Mouse (Mus musculus) forebrain, embryonic 12.5 days (tissue): ENCODE results near the gene R3hdm2. TPM values are rescaled to one million over a fixed set of nuclear protein-coding genes. Genes with fewer than 3 reads are reported as not detected.

Source experiments
- ATAC-seq: fragments of 200-750 bp; cut with Nextera tagmentation; 2 replicates; pipeline ENCODE4 v1.8.0; 2017; ENCODE audit warnings: moderate TSS enrichment; ENCODE audit not compliant: low FRiP score
- H3K27ac ChIP-seq: fragments of 300-500 bp; sonication (generic); 2 replicates; pipeline ENCODE4 v1.5.1; 2016; ENCODE audit warnings: mild to moderate bottlenecking
- H3K27me3 ChIP-seq: fragments of 300-500 bp; sonication (generic); 2 replicates; pipeline ENCODE4 v1.6.1; 2016; ENCODE audit warnings: mild to moderate bottlenecking
- H3K36me3 ChIP-seq: fragments of 300-500 bp; sonication (generic); replicated peaks from 2 replicates; pipeline ENCODE4 v1.6.1; 2016; ENCODE audit warnings: mild to moderate bottlenecking
- H3K4me1 ChIP-seq: fragments of 300-500 bp; sonication (generic); 2 replicates; pipeline ENCODE4 v1.6.1; 2016
- H3K4me2 ChIP-seq: fragments of 300-500 bp; sonication (generic); 2 replicates; pipeline ENCODE4 v1.6.1; 2016; ENCODE audit warnings: mild to moderate bottlenecking, moderate library complexity
- H3K4me3 ChIP-seq: fragments of 300-500 bp; sonication (generic); replicated peaks from 2 replicates; pipeline ENCODE4 v1.5.1; 2016; ENCODE audit warnings: mild to moderate bottlenecking
- H3K9ac ChIP-seq: fragments of 300-500 bp; sonication (generic); 2 replicates; pipeline ENCODE4 v1.6.1; 2016; ENCODE audit warnings: mild to moderate bottlenecking
- H3K9me3 ChIP-seq: fragments of 300-500 bp; sonication (generic); 2 replicates; pipeline ENCODE4 v1.6.1; 2016
- WGBS: fragments of 180-500 bp; shearing (Covaris S2); methylation state at CpG from one replicate; pipeline ENCODE4 v1.1.7; 2016; 5-methylcytosine and 5-hydroxymethylcytosine counted together
- polyA plus RNA-seq: library from polyadenylated mRNA; unstranded; fragments of >200 nt; fragmentation: Nextera tagmentation; extraction: Ambion mirVana; gene quantifications from 2 replicates; pipeline ENCODE4 v1.2.1, GENCODE M21; 2016

The R3hdm2 gene
- polyA plus RNA-seq, 1 experiment from 2014 or later: 37.5 TPM

DNA sequence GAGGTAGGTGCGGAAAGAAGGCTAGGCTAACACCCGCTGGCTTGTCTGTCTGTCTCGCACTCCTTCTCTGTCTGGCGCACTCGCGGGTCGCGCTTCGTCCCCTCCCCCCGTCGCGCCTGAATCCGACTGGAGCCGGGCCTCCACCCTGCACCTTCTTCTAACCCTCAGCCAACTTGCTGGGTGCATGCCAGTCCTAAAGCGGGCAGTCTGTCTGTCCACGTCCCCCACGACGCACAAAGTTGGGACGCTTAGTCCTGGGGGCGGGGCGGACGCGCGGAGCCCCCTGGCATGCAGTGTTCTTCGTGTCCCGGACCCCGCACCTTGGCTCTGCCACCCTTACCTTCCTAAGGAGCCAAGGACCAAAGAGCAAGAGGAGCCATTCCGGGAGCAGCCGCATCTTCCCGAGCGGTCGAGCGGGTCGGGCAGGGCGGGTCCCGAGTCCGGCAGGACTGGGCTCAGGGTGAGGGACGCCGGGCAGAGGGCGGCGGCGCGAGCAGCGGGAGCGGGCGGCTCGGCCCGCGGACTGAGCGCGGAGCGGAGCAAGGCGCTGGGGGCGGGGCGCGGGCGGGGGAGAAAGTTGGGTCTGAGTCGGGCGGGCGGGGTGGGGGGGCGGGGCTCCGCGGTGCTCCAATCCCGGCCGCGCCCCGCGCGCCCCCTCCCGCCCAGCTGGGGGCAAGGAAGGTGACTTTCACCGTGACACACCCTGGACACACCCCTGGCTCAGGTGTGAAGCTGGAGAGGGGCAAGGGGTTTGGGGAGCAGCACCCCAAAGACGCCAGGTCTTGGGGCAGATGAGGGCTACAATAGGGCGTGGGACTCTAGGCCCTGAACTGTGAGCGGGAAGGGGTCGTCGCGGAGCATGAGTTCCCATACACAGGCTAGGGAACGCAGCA is 154.2 kb downstream of the R3hdm2 start, which contains the start of gene Nxph4:
Gene Nxph4 (minus strand): TSS at position 524 of the 893 bp plus-strand sequence.
- Histone ChIP-seq H3K27ac (peak within 1 kb of the TSS; percentile 70), H3K9ac (peak within 1 kb of the TSS; percentile 54), H3K9me3 (no peaks in the 10 kb centered on the region), H3K36me3 (peaks cover 8% of the 10 kb centered on the region), H3K27me3 (peaks cover 83% of the 10 kb centered on the region), H3K4me3 (peak within 1 kb of the TSS; percentile 46), H3K4me2 (peak within 1 kb of the TSS; percentile 66), H3K4me1 (peaks cover 81% of the 10 kb centered on the region)
- WGBS: under 1% methylated on average over 70 of the region's 78 CpGs
- no peak for ATAC-seq

DNA sequence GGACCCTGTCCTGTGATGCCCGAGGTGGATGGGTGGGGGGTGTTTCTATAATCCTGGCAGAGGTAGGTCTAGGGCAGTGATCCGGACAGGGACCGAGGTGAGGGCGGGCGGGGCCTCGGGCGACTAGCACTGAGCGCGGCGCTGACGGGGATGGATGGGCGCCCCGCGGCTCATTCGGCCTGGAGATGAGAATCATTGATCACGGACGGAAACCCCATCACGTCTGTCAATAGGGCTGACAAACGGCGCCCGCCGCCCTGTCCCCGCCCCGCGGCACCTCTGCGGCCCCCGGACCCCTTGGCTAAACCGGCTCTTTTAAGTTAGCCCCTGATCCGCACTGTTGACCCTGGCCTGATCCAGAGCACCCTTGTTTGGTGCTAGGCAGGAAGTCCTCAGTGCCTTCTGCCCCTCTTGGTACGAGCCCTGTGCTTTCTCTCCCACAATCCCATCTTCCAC is 154.8 kb downstream of the R3hdm2 start:
- no peak for ATAC-seq
- Histone ChIP-seq H3K27me3 (peaks cover 76% of the 10 kb centered on the region), H3K36me3 (peaks cover 15% of the 10 kb centered on the region), H3K4me3 (peak overlapping the region; percentile 46), H3K9me3 (no peaks in the 10 kb centered on the region), H3K9ac (peak overlapping the region; percentile 54), H3K4me2 (peak overlapping the region; percentile 66), H3K4me1 (peaks cover 74% of the 10 kb centered on the region), H3K27ac (peak overlapping the region; percentile 70)
- WGBS: under 1% methylated on average over 29 of the region's 30 CpGs

DNA sequence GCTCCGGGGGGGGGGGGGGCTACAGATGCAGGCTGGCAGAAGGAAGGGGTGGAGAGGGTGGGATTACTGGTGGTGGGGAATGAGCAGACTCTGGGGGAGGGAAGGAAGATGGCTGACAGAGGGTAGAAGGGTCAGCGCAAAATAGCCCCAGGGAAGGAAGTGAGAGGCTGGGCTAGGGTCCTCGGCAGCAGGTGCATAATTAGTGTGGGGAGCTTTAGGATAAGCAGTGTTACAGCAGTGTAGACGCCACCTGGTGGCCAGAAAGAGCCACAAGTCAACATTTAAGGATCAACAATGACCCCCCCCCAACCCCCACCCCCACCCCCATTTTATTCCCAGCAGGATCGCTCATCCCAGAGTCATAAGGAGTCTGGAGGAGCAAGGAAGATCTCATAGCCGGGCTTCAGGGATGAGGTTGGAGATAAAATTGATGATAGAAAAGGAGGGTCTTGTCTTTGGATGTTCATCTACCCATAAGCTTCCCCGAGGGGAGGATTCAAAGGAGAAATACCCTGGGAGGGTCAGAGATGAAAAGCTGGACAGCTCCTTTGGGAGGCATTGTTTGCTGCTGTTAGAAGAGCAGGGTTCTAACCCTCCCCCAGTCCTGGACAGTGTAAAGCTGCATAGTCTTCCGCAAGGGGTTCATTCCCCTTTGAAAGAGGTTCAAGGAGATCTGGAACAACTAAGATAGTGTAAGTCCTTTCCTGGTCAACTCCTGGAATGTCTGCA is 156.6 kb downstream of the R3hdm2 start:
- WGBS: 12% methylated on average over 8 of the region's 8 CpGs
- Histone ChIP-seq H3K4me1 (peaks cover 56% of the 10 kb centered on the region), H3K27me3 (peaks cover 58% of the 10 kb centered on the region), H3K4me2 (no peak overlapping the region; the same call in 1 of the 2 replicates), H3K4me3 (0 out of 2 replicates have a peak overlapping the region, but pooled peaks have one; percentile 4), H3K9me3 (no peaks in the 10 kb centered on the region), H3K36me3 (peaks cover 32% of the 10 kb centered on the region), H3K9ac (0 out of 2 replicates have a peak overlapping the region, but pooled peaks have one; percentile 12), H3K27ac (peak overlapping the region; percentile 70; the same call in 1 of the 2 replicates)
- ATAC-seq: peak; percentile 58

DNA sequence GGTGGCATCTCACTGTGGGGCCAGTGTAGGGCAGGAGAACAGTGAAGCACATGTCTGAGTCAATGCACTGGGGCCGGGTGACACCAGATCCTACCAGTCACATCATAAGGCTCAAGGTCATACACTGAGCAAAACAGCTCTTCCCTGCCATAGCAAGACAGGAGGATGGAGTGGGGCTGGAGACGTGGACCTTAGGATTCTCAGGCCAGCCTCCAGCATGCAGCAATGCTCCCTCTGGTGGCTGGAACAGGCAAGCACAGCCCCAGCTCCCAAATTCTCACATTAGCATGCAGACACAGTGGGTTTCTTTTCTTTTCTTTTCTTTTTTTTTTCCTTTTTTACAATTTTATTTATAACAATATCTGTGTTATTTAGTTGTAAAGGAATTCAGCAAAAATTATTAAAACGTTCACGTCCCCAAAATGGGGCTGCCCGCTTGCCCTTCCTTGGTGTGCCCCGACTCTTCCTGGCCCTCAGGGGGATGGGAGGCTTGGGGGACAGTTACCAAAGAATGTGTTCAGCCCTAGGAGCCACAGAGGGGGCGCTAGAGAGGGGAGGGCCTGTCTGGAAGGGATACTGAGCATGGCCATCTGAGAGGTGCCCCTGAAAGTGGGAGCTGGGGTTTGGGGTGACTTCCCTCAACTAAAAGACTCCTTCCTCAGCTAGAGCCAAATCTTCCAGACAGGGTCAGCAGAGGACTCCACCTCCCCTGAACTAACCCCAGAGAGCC is 157.9 kb downstream of the R3hdm2 start:
- H3K9me3 ChIP-seq: no peaks in the 10 kb centered on the region
- no peak overlapping the region for H3K4me3 ChIP-seq
- peaks cover 44% of the 10 kb centered on the region for H3K36me3 ChIP-seq
- H3K9ac ChIP-seq: no peak overlapping the region
- 0 out of 2 replicates have a peak overlapping the region, but pooled peaks have one; percentile 42 for H3K27ac ChIP-seq
- peak; percentile 55 for ATAC-seq
- peaks cover 49% of the 10 kb centered on the region for H3K4me1 ChIP-seq
- peaks cover 46% of the 10 kb centered on the region for H3K27me3 ChIP-seq
- H3K4me2 ChIP-seq: no peak overlapping the region
- 30% methylated on average over 7 of the region's 7 CpGs for WGBS

DNA sequence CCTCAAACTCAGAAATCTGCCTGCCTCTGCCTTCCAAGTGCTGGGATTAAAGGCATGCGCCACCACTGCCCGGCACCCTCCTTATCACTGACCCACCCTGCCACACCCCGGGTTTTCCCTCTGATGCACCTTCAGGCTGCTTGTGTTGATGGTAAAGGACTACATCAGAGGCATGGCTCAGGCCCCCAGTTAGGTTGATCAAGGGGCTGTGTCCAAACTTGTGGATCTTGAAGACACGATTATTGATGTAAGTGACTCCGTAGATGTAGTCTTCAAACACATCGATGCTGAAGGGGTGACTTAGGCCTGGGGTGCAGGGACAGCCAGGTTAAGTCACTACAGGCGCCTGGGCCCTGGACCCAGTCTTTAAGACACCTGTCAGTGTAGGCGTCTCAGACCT is 161.4 kb downstream of the R3hdm2 start:
- H3K4me3 ChIP-seq: no peak overlapping the region
- H3K27me3 ChIP-seq: peaks cover 11% of the 10 kb centered on the region
- H3K4me1 ChIP-seq: peaks cover 18% of the 10 kb centered on the region
- no peaks in the 10 kb centered on the region for H3K9me3 ChIP-seq
- H3K9ac ChIP-seq: no peak overlapping the region
- no peak overlapping the region for H3K27ac ChIP-seq
- H3K36me3 ChIP-seq: peaks cover 78% of the 10 kb centered on the region
- ATAC-seq: no peak
- no peak overlapping the region for H3K4me2 ChIP-seq
- WGBS: 93% methylated on average over 8 of the region's 8 CpGs

DNA sequence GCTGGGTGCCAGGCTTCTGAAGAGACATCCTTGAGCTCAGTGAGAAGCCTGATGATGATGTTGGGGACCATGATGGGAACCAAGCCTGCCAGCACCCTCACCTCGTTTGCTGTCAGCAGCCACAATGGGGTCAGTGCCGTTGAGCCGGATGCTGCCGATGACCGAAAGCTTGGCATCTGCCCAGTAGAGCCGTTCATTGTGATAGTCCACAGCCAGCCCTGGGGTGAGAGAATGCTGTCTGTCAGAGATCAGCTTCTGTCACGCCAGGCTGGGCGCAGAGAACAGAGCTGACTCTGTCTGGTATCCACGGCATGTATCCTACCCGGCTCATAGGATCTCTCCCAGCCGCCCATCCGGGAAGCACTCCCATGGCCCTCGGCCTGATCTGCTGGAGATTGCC is 162.0 kb downstream of the R3hdm2 start:
- no peak overlapping the region for H3K4me3 ChIP-seq
- H3K9ac ChIP-seq: no peak overlapping the region
- no peak for ATAC-seq
- H3K27ac ChIP-seq: no peak overlapping the region
- WGBS: 77% methylated on average over 13 of the region's 13 CpGs
- H3K36me3 ChIP-seq: peaks cover 84% of the 10 kb centered on the region
- H3K9me3 ChIP-seq: no peaks in the 10 kb centered on the region
- H3K4me1 ChIP-seq: peaks cover 13% of the 10 kb centered on the region
- no peak overlapping the region for H3K4me2 ChIP-seq
- H3K27me3 ChIP-seq: 0 out of 2 replicates have a peak, but pooled peaks cover 5% of the 10 kb centered on the region

DNA sequence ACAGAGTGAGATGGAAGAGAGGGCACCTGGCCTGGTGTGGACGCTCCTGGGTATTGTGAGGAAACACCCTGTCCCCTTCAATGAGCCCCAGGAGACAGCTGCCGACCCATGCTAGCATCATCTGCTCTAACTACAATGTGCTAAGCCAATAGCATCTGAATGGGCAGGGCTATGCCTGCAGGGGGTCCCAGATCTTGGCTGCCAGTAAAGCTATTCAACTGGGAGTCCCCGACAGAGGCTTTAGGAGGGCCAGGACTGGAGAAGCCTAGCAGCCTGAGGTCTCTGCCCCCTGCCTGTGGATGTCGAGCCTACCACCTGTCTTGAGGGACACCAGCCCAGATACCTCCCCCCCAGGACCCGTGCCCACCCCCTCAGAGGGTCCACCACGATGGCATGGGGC is 162.6 kb downstream of the R3hdm2 start:
- no peak overlapping the region for H3K9ac ChIP-seq
- peaks cover 7% of the 10 kb centered on the region for H3K4me1 ChIP-seq
- no peak overlapping the region for H3K4me3 ChIP-seq
- H3K4me2 ChIP-seq: no peak overlapping the region
- 52% methylated on average over 6 of the region's 6 CpGs for WGBS
- H3K9me3 ChIP-seq: no peaks in the 10 kb centered on the region
- ATAC-seq: no peak
- peaks cover 90% of the 10 kb centered on the region for H3K36me3 ChIP-seq
- H3K27ac ChIP-seq: no peak overlapping the region
- H3K27me3 ChIP-seq: 0 out of 2 replicates have a peak, but pooled peaks cover under 1% of the 10 kb centered on the region

DNA sequence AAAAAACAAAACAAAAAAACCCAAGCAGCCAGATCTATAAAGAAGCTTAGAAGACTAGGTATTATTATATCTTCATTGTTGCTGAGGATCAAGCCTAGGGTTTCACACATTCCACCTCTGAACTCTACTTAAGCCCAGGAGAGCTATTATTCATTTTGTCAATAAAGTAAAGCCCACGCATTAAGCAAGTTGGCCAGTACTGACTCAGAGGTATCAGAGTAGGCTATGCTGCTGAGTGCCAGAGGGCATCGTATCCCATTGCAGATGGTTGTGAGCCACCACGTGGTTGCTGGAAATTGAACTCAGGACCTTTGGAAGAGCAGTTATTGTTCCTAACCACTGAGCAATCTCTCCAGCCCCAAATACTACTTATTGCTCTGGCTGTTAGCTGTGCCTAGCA is 163.8 kb downstream of the R3hdm2 start:
- 91% methylated on average over 3 of the region's 3 CpGs for WGBS
- no peak overlapping the region for H3K27ac ChIP-seq
- no peak for ATAC-seq
- no peak overlapping the region for H3K4me3 ChIP-seq
- no peaks in the 10 kb centered on the region for H3K9me3 ChIP-seq
- no peaks in the 10 kb centered on the region for H3K27me3 ChIP-seq
- H3K9ac ChIP-seq: no peak overlapping the region
- no peak overlapping the region for H3K4me2 ChIP-seq
- H3K36me3 ChIP-seq: peaks cover 97% of the 10 kb centered on the region
- peaks cover 6% of the 10 kb centered on the region; the same call in 1 of the 2 replicates for H3K4me1 ChIP-seq

DNA sequence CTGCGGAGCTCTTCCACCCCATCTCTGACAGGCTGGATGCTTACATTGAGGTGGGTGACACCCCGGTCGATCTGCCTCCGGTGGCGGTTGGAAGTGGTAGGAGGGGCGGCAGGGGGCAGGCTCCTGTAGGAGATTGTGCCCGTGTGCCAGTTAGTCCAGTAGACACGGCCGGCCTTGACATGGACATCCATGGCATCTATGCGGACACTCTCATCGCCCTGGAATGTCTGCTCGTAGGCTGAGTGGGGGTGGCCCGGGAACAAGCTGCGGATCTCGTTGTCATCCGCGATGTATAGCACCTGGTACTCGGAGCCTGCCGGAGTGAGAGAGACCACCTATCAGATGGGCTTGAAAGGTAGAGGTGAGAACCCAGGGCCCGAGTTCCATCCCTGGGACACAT is 164.2 kb downstream of the R3hdm2 start:
- H3K4me3 ChIP-seq: no peak overlapping the region
- peaks cover 98% of the 10 kb centered on the region for H3K36me3 ChIP-seq
- H3K9ac ChIP-seq: no peak overlapping the region
- peaks cover 6% of the 10 kb centered on the region; the same call in 1 of the 2 replicates for H3K4me1 ChIP-seq
- H3K27ac ChIP-seq: no peak overlapping the region
- no peak overlapping the region for H3K4me2 ChIP-seq
- WGBS: 94% methylated on average over 20 of the region's 20 CpGs
- no peaks in the 10 kb centered on the region for H3K9me3 ChIP-seq
- ATAC-seq: no peak
- H3K27me3 ChIP-seq: no peaks in the 10 kb centered on the region

DNA sequence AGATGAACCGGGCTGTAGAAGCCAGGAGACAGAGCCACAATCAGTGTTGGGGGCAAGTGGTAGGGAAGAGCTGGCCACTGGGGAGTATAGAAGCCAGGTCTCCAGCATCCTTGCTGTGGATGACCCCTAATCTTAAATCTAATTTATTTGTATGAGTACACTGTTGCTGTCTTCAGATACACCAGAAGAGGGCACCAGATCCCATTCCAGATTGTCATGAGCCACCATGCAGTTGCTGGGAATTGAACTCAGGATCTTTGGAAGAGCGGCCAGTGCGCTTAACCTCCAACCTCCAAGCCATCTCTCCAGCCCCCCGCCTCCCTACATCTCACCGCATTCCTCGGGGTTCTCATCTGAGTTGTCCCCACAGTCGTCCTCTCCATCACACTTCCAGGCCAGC is 166.4 kb downstream of the R3hdm2 start:
- no peaks in the 10 kb centered on the region for H3K9me3 ChIP-seq
- H3K4me3 ChIP-seq: no peak overlapping the region
- ATAC-seq: no peak
- H3K9ac ChIP-seq: no peak overlapping the region
- WGBS: 94% methylated on average over 7 of the region's 7 CpGs
- peaks cover 99% of the 10 kb centered on the region for H3K36me3 ChIP-seq
- H3K4me1 ChIP-seq: peaks cover 6% of the 10 kb centered on the region; the same call in 1 of the 2 replicates
- H3K4me2 ChIP-seq: no peak overlapping the region
- no peak overlapping the region for H3K27ac ChIP-seq
- no peaks in the 10 kb centered on the region for H3K27me3 ChIP-seq

DNA sequence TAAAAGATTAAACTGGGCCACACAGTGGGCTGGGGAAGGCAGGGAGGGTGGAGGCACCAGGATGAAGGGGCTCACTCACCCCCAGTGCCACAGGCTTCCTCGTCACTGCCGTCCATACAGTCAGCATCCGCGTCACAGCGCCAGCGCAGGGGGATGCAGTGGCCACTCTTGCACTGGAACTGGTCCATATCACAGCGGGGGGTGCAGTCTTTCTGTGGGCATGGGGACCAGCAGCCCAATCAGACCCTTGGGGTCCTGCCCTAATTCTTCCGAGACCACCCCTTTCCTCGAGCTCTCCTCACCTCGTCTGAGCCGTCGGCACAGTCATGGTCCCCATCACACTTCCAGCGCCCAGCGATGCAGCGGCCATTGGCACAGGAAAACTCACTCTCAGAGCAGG is 168.1 kb downstream of the R3hdm2 start:
- Histone ChIP-seq H3K27me3 (no peaks in the 10 kb centered on the region), H3K9me3 (no peaks in the 10 kb centered on the region), H3K36me3 (peaks cover 99% of the 10 kb centered on the region), H3K27ac (no peak overlapping the region), H3K4me2 (no peak overlapping the region), H3K9ac (no peak overlapping the region), H3K4me3 (no peak overlapping the region), H3K4me1 (no peaks in the 10 kb centered on the region)
- WGBS: 92% methylated on average over 15 of the region's 15 CpGs
- no peak for ATAC-seq
